Mouse (Mus musculus) lung, adult 2 months (tissue): ENCODE data around the gene Pou2f1. TPM values are rescaled to one million over a fixed set of nuclear protein-coding genes. Genes with fewer than 3 reads are reported as not detected.

Experiments used
- DNase-seq: peaks from one replicate; pipeline ENCODE4 v3.0.0; 2022
- H3K4me1 ChIP-seq: fragments of 200-500 bp; 2 replicates; pipeline ENCODE4 v1.6.1; 2011; ENCODE audit warnings: low read length; ENCODE audit not compliant: control insufficient read depth, insufficient read depth
- H3K4me3 ChIP-seq: fragments of 200-500 bp; replicated peaks from 2 replicates; pipeline ENCODE3; 2011; ENCODE audit warnings: low read depth, mild to moderate bottlenecking, control low read depth, low read length; ENCODE audit errors: extremely low read depth
- CTCF ChIP-seq: fragments of 200-500 bp; IDR thresholded peaks from 2 replicates; pipeline ENCODE4 v1.5.1; 2011; ENCODE audit warnings: mild to moderate bottlenecking, low read length, control low read depth; ENCODE audit not compliant: insufficient read depth
- POLR2A ChIP-seq: fragments of 200-500 bp; IDR thresholded peaks from 2 replicates; pipeline ENCODE4 v1.6.1; 2011; ENCODE audit warnings: low read depth, mild to moderate bottlenecking, control low read depth, low read length, borderline replicate concordance; ENCODE audit errors: extremely low read depth
- WGBS: fragments of 180-500 bp; shearing (Covaris S2); methylation state at CpG from one replicate; pipeline ENCODE4 v1.1.7; 2018; 5-methylcytosine and 5-hydroxymethylcytosine counted together
- polyA plus RNA-seq: library from polyadenylated mRNA; depleted of rRNA; stranded (reverse); fragments of >200 nt; gene quantifications from 2 replicates; pipeline ENCODE4 v1.2.3, GENCODE M21; 2012

The Pou2f1 gene
- polyA plus RNA-seq, 1 experiment: 13.7 TPM

DNA sequence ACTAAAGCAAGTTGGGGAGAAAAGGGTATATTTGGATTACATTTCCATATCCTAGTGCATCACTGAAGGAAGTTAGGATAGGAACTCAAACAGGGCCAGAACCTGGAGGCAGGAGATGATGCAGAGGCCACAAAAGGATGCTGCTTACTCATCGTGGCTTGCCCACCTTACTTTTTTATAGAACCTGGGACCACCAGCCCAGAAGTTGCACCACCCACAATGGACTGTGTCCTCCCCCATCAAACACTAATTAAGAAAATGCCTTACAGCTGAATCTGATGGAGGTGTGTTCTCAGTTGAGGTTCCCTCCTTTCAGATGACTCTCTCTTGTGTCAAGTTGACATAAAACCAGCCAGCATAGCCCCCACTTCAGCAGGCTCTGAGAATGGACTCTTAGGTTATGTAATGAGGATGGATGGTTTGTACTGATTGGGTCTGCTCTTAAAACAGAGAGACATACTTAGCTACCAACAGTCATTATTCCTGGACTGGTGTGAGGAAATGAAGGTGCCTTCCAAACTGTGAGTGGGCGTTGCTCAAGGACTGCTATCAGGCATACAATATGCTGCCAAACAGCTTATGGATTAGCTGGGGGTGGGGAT lies 36.4 kb upstream of the Pou2f1 start:
- TF ChIP-seq POLR2A (no peak), CTCF (no peak)
- WGBS: 86% methylated on average over 2 of the region's 2 CpGs
- H3K4me3 ChIP-seq: no peak overlapping the region
- no peaks in the 10 kb centered on the region for H3K4me1 ChIP-seq
- no peak for DNase-seq

DNA sequence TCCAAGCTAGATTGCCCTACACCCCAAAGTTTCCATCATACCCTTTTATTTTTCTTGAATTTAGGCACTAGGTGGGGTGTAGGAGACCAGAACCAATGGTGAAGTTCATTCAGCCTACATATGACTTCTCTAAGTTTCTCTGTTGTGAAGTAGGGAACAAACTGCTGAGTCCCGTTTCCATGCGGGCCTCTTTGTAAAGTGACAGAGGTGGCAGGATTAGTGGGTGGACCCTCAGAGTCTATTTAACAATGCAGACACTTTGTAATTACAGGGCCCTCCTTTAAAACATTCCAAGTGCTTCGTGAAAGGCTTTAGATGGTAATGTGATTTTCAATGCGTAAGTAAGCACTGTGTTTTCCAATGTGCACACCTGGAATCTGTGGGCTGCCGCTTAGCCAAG lies 32.6 kb upstream of the Pou2f1 start:
- no peak overlapping the region for H3K4me3 ChIP-seq
- DNase-seq: no peak
- H3K4me1 ChIP-seq: no peaks in the 10 kb centered on the region
- WGBS: 72% methylated on average over 5 of the region's 5 CpGs
- no peak for TF ChIP-seq POLR2A
- TF ChIP-seq CTCF: no peak

DNA sequence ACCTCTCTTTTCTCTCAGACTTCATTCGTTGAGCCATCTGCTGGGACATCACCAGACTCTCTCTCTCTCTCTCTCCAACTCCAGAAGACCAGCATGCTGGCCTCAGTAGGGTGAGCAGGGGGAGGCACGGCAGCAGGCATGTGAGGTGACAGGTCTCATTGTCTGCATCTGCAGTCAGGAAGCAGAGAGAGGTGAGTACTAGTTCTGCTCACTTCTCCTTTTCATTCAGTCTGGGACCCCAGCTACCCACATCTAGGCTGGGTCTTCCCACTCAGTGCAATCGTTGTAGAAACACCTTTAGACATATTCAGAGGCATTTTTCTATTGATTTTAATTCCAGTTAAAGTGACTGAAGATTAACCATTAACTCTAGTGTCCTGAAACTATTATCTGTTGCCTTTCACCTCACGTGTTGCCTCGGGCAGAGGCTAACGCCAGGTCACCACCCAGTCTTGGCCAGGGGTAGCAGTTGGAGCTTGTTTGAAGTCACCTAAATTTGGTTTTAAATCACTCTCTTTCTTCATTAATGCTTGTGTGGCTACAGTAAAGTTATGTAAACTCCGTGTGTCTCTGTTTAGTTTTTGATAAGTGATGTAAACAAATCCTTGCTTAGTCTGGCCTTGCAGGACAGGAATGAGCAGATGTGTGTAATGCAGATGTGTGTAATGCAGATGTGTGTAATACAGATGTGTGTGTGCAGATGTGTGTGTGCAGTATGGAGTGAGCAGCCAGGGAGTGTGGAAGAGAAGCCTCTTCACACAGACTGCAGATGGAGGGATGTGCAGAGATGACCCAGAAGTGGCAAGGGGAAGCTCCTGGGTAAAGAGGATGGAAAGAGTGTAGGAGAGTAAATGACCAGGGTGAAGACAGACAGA lies 29.4 kb upstream of the Pou2f1 start:
- Histone ChIP-seq H3K4me1 (no peaks in the 10 kb centered on the region), H3K4me3 (no peak overlapping the region)
- WGBS: 39% methylated on average over 7 of the region's 7 CpGs
- no peak for DNase-seq
- TF ChIP-seq CTCF (no peak), POLR2A (no peak)

- Histone ChIP-seq H3K4me1 (no peaks in the 10 kb centered on the region), H3K4me3 (no peak overlapping the region)
- TF ChIP-seq CTCF (no peak), POLR2A (no peak)
- 54% methylated on average over 4 of the region's 4 CpGs for WGBS
- no peak for DNase-seq
Measured at GRCm38 (mm10) chr1:166023981-166024380, 21.5 kb upstream of the Pou2f1 start.

GRCm38 (mm10) chr1:166017203-166017602 lies 14.7 kb upstream of the Pou2f1 start:
- Histone ChIP-seq H3K4me3 (no peak overlapping the region), H3K4me1 (no peaks in the 10 kb centered on the region)
- TF ChIP-seq POLR2A: no peak
- no peak for TF ChIP-seq CTCF
- DNase-seq: no peak
- 85% methylated on average over 4 of the region's 4 CpGs for WGBS

GRCm38 (mm10) chr1:166016306-166016705 lies 13.8 kb upstream of the Pou2f1 start:
- DNase-seq: no peak
- H3K4me3 ChIP-seq: no peak overlapping the region
- 25% methylated on average over 4 of the region's 4 CpGs for WGBS
- H3K4me1 ChIP-seq: no peaks in the 10 kb centered on the region
- TF ChIP-seq POLR2A (no peak), CTCF (no peak)

DNA sequence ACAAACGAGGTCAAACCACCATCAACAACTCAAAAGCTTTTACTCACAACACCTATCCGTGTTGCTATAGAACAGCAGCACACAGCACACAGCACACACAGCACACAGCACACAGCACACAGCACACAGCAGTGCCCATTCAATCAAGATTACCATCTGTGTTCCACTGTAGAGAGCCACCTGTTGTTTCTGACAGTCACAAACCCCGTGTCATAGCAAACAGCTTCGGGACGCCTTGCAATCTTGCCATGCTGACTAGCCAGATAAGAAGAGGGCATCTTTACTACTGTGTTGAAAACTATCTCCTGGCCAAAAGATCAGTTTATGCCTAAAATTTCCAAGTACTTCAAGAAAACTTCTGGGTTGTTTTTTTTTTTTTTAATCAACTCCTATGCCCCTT lies 12.1 kb upstream of the Pou2f1 start:
- no peak for DNase-seq
- WGBS: 51% methylated on average over 5 of the region's 5 CpGs
- Histone ChIP-seq H3K4me3 (no peak overlapping the region), H3K4me1 (no peaks in the 10 kb centered on the region)
- no peak for TF ChIP-seq POLR2A
- TF ChIP-seq CTCF: no peak

DNA sequence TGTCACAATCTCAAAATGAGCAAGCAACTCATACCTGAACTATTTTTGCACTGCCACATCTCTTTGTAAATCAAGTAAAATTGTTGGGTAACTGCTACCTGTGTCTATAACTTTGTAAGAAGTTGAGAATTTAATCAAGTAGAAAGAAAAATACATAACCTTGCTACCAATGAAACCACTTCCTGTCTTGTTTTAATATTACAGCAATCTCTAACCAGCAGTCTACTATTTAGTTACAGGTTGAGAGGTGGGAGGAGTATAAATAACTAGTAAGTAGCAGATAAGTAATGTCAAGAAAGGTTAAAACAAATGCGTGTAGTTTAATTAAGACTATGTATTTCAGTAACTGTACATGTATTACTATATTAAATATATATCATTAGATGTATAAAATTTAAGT lies 7.6 kb upstream of the Pou2f1 start:
- H3K4me1 ChIP-seq: no peaks in the 10 kb centered on the region
- 91% methylated on average over 1 of the region's 1 CpGs for WGBS
- TF ChIP-seq CTCF (no peak), POLR2A (no peak)
- DNase-seq: no peak
- no peak overlapping the region for H3K4me3 ChIP-seq

- no peak for TF ChIP-seq CTCF
- no peak for TF ChIP-seq POLR2A
- Histone ChIP-seq H3K4me3 (no peak overlapping the region), H3K4me1 (no peaks in the 10 kb centered on the region)
- 90% methylated on average over 5 of the region's 5 CpGs for WGBS
- no peak for DNase-seq
Measured at GRCm38 (mm10) chr1:166008634-166009350, 6.3 kb upstream of the Pou2f1 start.
